Mouse (Mus musculus) midbrain, postnatal 0 days (tissue): ENCODE results near the gene Tns1. TPM values are rescaled to one million over a fixed set of nuclear protein-coding genes. Genes with fewer than 3 reads are reported as not detected.

Experiments used
- ATAC-seq: fragments of 200-750 bp; cut with Nextera tagmentation; 2 replicates; pipeline ENCODE4 v1.8.0; 2017; ENCODE audit warnings: moderate number of reproducible peaks, mild to moderate bottlenecking, moderate TSS enrichment, moderate library complexity; ENCODE audit not compliant: low FRiP score
- DNase-seq: peaks from one replicate; pipeline ENCODE4 v3.0.0-alpha.2; 2015; ENCODE audit warnings: low spot score
- H3K27ac ChIP-seq: fragments of 300-500 bp; sonication (generic); 2 replicates; pipeline ENCODE4 v1.5.1; 2014; ENCODE audit warnings: low read depth, mild to moderate bottlenecking, low read length, mixed read lengths
- H3K27me3 ChIP-seq: fragments of 300-500 bp; sonication (generic); 2 replicates; pipeline ENCODE4 v1.6.1; 2014; ENCODE audit warnings: low read length, control low read depth, mixed read lengths; ENCODE audit not compliant: insufficient read depth
- H3K36me3 ChIP-seq: fragments of 300-500 bp; sonication (generic); 2 replicates; pipeline ENCODE4 v1.6.1; 2014; ENCODE audit warnings: low read length, control low read depth, mixed read lengths; ENCODE audit not compliant: insufficient read depth
- H3K4me1 ChIP-seq: fragments of 300-500 bp; sonication (generic); 2 replicates; pipeline ENCODE4 v1.6.1; 2014; ENCODE audit warnings: mild to moderate bottlenecking, control low read depth, antibody characterized with exemption, low read length, mixed read lengths; ENCODE audit not compliant: insufficient read depth
- H3K4me2 ChIP-seq: fragments of 300-500 bp; sonication (generic); 2 replicates; pipeline ENCODE4 v1.6.1; 2014; ENCODE audit warnings: low read depth, mild to moderate bottlenecking, low read length, mixed read lengths; ENCODE audit not compliant: poor library complexity, severe bottlenecking
- H3K4me3 ChIP-seq: fragments of 300-500 bp; sonication (generic); 2 replicates; pipeline ENCODE4 v1.5.1; 2014; ENCODE audit warnings: low read depth, mild to moderate bottlenecking, low read length, moderate library complexity
- H3K9ac ChIP-seq: fragments of 300-500 bp; sonication (generic); replicated peaks from 2 replicates; pipeline ENCODE4 v1.6.1; 2014; ENCODE audit warnings: mild to moderate bottlenecking, low read length, moderate library complexity, mixed read lengths; ENCODE audit not compliant: poor library complexity, severe bottlenecking
- H3K9me3 ChIP-seq: fragments of 300-500 bp; sonication (generic); 2 replicates; pipeline ENCODE4 v1.6.1; 2016; ENCODE audit warnings: low read length, control low read depth
- CTCF ChIP-seq: IDR thresholded peaks from 2 replicates; pipeline ENCODE4 v1.5.1; 2016; ENCODE audit warnings: antibody characterized with exemption, mild to moderate bottlenecking
- WGBS: fragments of 180-500 bp; shearing (Covaris S2); extraction: QIAGEN DNeasy Blood & Tissue Kit; methylation state at CpG from one replicate; pipeline ENCODE4 v1.1.7; 2014; 5-methylcytosine and 5-hydroxymethylcytosine counted together
- polyA plus RNA-seq: library from polyadenylated mRNA; unstranded; fragments of >200 nt; fragmentation: Nextera tagmentation; extraction: Ambion mirVana; gene quantifications from 2 replicates; pipeline ENCODE4 v1.2.1, GENCODE M21; 2015
- total RNA-seq: library from RNA; depleted of rRNA; stranded (reverse); fragments of >200 nt; gene quantifications from 2 replicates; pipeline ENCODE4 v1.2.3, GENCODE M21; 2014

Tns1 gene
- total and polyA plus RNA-seq, 2 experiments from 2014 or later = 9.8 to 31.5 TPM

GRCm38 (mm10) chr1:74124991-74125552 is 823 bp upstream of the Tns1 start, which contains the start of gene Rufy4:
Rufy4 (plus strand) TSS chr1:74125541.
- no peaks in the 10 kb centered on the region for H3K4me1 ChIP-seq
- H3K9ac ChIP-seq = peak within 1 kb of the TSS; percentile 50; the same call in 1 of the 2 replicates
- peak within 1 kb of the TSS; percentile 42 for H3K4me3 ChIP-seq
- WGBS = under 1% methylated on average over 12 of the region's 12 CpGs
- peak within 1 kb of the TSS; percentile 81 for H3K4me2 ChIP-seq
- peak; percentile 87 for DNase-seq
- peak; percentile 88 for TF ChIP-seq CTCF
- no peak within 1 kb of the TSS for H3K27ac ChIP-seq
- H3K9me3 ChIP-seq = no peaks in the 10 kb centered on the region
- H3K27me3 ChIP-seq = peaks cover 24% of the 10 kb centered on the region
- no peaks in the 10 kb centered on the region for H3K36me3 ChIP-seq
- peak; percentile 48 for ATAC-seq

GRCm38 (mm10) chr1:74123215-74123614 is 1.0 kb downstream of the Tns1 start:
- H3K4me1 ChIP-seq = no peaks in the 10 kb centered on the region
- H3K27me3 ChIP-seq = peaks cover 24% of the 10 kb centered on the region
- no peak overlapping the region for H3K9ac ChIP-seq
- H3K4me3 ChIP-seq = no peak overlapping the region
- 65% methylated on average over 8 of the region's 8 CpGs for WGBS
- no peaks in the 10 kb centered on the region for H3K9me3 ChIP-seq
- H3K36me3 ChIP-seq = no peaks in the 10 kb centered on the region
- no peak for ATAC-seq
- 0 out of 2 replicates have a peak overlapping the region, but pooled peaks have one; percentile 81 for H3K4me2 ChIP-seq
- no peak overlapping the region for H3K27ac ChIP-seq
- DNase-seq = no peak
- no peak for TF ChIP-seq CTCF

GRCm38 (mm10) chr1:74121821-74122576 is 2.2 kb downstream of the Tns1 start:
- WGBS = 37% methylated on average over 9 of the region's 9 CpGs
- no peak overlapping the region for H3K27ac ChIP-seq
- ATAC-seq (no peak), DNase-seq (peak; percentile 57)
- H3K4me1 ChIP-seq = no peaks in the 10 kb centered on the region
- no peak for TF ChIP-seq CTCF
- peaks cover 24% of the 10 kb centered on the region for H3K27me3 ChIP-seq
- H3K9me3 ChIP-seq = no peaks in the 10 kb centered on the region
- no peak overlapping the region for H3K4me2 ChIP-seq
- H3K9ac ChIP-seq = no peak overlapping the region
- no peaks in the 10 kb centered on the region for H3K36me3 ChIP-seq
- no peak overlapping the region for H3K4me3 ChIP-seq

- H3K4me2 ChIP-seq = no peak overlapping the region
- no peak overlapping the region for H3K27ac ChIP-seq
- no peak for ATAC-seq
- no peak for DNase-seq
- no peak for TF ChIP-seq CTCF
- no peaks in the 10 kb centered on the region for H3K4me1 ChIP-seq
- peaks cover 24% of the 10 kb centered on the region for H3K27me3 ChIP-seq
- H3K9me3 ChIP-seq = no peaks in the 10 kb centered on the region
- 85% methylated on average over 7 of the region's 7 CpGs for WGBS
- no peak overlapping the region for H3K9ac ChIP-seq
- H3K4me3 ChIP-seq = no peak overlapping the region
- H3K36me3 ChIP-seq = no peaks in the 10 kb centered on the region
These were observed 3.1 kb downstream of the Tns1 start for GRCm38 (mm10) chr1:74121138-74121537.

- ATAC-seq = no peak
- DNase-seq = peak; percentile 77
- H3K9me3 ChIP-seq = no peaks in the 10 kb centered on the region
- H3K27me3 ChIP-seq = peaks cover 10% of the 10 kb centered on the region
- no peak for TF ChIP-seq CTCF
- 88% methylated on average over 1 of the region's 1 CpGs for WGBS
- H3K4me1 ChIP-seq = no peaks in the 10 kb centered on the region
- H3K27ac ChIP-seq = no peak overlapping the region
- no peak overlapping the region for H3K9ac ChIP-seq
- H3K4me3 ChIP-seq = no peak overlapping the region
- no peak overlapping the region for H3K4me2 ChIP-seq
- no peaks in the 10 kb centered on the region for H3K36me3 ChIP-seq
These were observed 5.1 kb downstream of the Tns1 start for GRCm38 (mm10) chr1:74119115-74119514.

GRCm38 (mm10) chr1:74117876-74118275 is 6.4 kb downstream of the Tns1 start:
- Histone ChIP-seq H3K4me3 (no peak overlapping the region), H3K9me3 (no peaks in the 10 kb centered on the region), H3K4me1 (no peaks in the 10 kb centered on the region), H3K27me3 (no peaks in the 10 kb centered on the region; the same call in 1 of the 2 replicates), H3K9ac (no peak overlapping the region), H3K27ac (no peak overlapping the region), H3K4me2 (no peak overlapping the region), H3K36me3 (no peaks in the 10 kb centered on the region)
- TF ChIP-seq CTCF = no peak
- WGBS = 89% methylated on average over 6 of the region's 6 CpGs
- ATAC-seq (no peak), DNase-seq (no peak)
